Mouse (Mus musculus) fat pad, adult 2 months (tissue): ENCODE measurements around the gene Mtfr2.

Experiments
- DNase-seq: peaks from one replicate; pipeline ENCODE4 v3.0.0-alpha.2; 2011; ENCODE audit warnings: low read depth, low spot score; ENCODE audit errors: extremely low read depth

Gene Mtfr2

GRCm38 (mm10) chr10:20347285-20348214 is at the start of gene Mtfr2:
Gene Mtfr2, plus strand, starts transcription at chr10:20347770.
- DNase-seq = peak; percentile 47

- DNase-seq = no peak
These were observed 49.2 kb upstream of the Mtfr2 start for GRCm38 (mm10) chr10:20298152-20298920.

DNA sequence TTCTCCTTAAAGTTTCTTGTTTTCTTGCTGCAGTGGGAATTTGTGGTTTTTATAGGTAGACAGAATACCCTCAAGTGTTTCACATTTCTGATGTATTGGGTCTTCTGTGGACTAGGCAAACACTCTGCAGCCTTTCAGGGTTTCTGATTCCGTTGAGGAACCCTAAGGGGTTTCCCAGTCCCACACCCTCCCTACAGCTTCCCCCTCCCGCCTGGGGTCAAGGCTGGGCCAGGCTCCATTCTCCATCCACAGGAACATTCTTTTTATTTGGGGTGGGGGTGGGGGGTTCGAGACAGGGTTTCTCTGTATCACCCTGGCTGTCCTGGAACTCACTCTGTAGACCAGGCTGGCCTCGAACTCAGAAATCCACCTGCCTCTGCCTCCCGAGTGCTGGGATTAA is 48.5 kb upstream of the Mtfr2 start:
- no peak for DNase-seq

DNA sequence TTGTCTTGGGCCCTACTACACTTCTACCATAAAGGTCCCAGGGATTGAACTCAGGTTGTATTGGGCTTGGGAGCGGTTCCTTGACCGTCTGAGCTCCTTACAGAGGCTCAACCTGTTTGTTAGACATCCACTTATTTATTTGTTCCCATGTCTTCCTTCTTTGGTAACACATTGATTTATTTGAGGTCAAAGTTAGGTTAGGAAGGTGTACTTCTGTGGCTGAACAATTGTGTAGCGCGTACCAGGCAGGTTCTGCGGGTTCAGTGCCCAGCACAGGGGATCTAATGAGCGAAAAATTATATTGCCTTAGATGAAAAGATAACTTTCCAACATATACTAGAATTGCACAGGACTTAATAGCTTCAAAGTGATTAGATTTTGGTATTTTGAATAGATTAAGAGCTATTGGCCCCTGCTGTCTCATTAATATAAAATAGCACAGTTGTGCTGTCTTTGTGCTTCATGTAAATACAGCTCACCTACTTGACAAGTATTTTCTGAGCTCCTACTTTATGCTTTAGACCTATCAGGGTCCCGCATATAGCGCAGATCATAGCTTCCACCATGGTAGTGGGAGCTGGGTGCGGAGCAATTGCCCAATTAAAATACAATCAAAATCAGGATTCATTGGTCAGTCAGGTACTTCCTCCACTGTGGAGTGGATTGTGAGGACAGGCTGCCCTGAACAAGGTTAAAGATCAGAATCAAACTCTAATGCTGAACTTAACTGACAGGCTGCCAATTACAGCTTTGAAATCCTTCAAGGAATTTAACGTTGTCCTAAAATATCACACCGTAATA is 36.4 kb upstream of the Mtfr2 start:
- no peak for DNase-seq

DNA sequence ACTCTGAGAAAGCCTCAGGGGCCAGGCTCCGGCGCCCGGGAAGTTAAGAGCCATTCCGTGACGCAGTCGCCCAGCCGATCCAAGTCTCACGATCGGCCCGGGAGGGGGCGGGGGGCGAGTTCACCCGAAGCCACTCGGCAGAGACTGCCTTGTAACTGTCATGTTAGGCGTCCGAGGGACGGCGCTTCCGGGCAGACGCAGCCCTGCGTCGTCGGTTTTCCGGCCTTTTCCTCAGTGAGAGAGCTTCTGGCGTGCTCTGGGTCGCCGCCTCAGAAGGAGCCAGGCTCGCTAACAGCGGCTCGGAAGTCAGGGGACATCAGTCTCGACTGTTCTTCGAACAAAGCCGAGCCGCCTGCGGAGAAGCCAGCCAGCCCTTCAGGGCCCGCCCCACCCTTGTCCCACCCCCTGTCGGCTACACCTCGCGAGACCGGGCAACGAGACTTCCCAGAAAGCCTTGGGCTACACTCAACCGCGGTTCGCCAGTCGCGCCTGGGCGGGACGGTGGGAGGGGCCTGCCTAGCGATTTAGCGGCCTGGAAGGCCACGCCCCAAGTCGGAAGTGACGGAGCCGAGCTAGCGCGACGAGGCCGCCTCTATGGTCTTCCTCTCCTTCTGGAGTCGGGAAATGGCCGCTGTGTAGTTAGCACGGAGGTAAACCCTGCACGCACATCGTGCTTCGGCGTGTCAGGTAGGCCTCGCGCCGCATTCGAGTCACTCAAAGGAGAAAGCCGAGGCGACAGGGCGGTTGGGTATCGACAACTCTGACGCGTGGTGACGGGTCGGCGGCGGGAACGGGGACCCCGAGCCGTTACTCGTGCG is 35.4 kb upstream of the Mtfr2 start, which contains the start of gene Bclaf1:
Bclaf1 (plus strand) TSS at position 552 of the 818 bp plus-strand sequence.
- DNase-seq = peak; percentile 45

DNA sequence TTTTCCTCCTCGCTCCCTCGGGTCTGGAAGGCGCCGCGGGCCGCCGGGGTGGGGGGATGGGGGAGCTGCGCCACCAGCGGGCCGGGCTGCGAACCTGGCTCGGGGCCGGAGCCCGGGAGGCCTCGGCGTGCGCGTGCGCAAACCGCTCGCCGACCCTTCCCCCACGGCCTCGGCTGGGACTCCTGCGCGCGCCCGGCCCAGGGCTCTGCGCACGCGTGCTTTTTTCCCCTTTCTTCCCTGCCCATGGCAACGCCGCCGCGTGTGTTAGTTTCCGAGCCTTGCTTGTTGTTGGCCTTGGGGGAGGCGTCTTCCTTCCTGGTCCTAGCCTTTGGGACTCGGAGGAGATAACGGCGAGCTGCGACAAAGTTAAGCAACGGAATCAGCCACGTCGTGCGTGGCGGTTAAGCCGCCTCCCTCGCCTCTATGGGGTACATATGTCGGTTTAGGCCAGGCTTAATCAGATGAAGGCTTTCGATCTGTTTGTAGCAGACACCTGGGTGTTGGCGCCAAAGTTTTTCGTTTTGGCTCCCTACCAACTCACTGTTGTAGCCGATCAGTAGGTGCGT is 34.8 kb upstream of the Mtfr2 start:
- no peak for DNase-seq

DNA sequence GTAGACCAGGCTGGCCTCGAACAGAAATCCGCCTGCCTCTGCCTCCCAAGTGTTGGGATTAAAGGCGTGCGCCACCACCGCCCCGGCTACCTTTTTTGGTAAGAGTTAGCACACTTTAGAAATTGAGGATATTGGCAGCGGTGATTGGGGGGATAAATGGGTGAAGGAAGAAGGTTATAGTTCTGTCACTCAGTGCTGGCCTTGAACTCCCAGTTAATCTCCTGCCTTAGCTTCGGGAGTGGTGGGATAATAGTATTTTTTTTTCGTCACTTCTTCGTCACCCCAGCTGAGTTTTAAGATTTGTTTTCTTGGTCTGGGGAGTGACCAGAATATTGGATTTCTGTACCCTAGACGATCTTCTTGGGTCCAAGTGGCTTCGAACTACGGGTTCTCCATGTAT is 34.1 kb upstream of the Mtfr2 start:
- DNase-seq = no peak

GRCm38 (mm10) chr10:20313941-20314340 is 33.6 kb upstream of the Mtfr2 start:
- DNase-seq = no peak

- no peak for DNase-seq
These were observed 32.8 kb upstream of the Mtfr2 start for GRCm38 (mm10) chr10:20314797-20315196.

- DNase-seq = no peak
These were observed 30.1 kb upstream of the Mtfr2 start for GRCm38 (mm10) chr10:20317466-20317865.

DNA sequence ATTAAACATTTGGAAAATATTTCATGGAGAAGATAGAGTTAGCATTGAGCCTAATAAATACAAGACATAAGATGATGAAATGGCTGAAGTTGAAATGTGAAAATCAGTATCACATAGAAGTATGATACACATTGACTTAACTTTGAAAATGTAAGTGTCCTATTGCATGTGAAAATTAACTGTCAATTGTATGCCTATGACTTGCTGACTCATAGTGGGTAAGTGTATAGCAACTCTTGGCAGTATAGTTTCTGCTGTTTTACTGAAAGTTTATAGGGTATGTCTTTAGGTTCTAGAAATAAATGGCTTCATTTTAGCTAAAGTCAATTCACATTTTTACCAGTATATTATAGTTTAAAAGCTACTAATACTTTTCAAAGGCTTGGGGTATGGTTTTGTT is 21.3 kb upstream of the Mtfr2 start:
- DNase-seq = no peak

DNA sequence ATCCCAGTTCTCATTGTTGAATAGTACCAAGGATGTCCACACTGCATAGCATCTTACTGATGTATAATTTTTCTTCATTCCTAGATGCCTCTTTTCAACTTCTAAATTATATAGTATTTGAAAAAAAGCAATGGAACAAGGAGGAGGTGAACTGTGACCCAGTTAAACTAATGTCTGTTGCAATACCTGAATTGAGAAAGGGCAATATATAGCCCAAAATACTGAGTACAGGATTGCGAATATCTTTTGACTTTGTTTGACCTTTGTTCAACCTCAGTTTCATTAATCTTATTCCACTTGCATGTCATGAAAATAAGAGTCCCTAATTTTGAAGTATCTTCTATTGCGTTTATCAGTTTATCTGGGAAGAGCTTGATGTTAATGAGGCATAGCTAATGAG is 16.3 kb upstream of the Mtfr2 start:
- no peak for DNase-seq

DNA sequence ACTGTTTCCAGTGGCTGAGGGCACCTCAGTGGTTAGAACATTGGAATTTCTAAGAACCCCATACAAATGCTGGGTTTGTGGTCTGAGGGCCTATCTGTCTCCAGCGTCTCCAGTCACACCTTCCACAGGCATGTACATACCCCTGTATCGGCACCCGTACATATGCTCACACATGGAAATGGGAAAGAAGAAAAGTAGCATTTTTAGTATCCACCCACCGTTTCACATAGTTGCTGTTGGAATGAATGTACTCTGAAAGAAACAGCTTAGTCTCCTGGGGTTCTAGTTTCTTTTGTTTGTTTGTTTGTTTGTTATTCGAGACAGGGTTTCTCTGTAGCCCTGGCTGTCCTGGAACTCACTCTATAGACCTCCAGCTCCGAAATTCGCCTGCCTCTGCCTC is 9.7 kb upstream of the Mtfr2 start:
- DNase-seq = no peak

DNA sequence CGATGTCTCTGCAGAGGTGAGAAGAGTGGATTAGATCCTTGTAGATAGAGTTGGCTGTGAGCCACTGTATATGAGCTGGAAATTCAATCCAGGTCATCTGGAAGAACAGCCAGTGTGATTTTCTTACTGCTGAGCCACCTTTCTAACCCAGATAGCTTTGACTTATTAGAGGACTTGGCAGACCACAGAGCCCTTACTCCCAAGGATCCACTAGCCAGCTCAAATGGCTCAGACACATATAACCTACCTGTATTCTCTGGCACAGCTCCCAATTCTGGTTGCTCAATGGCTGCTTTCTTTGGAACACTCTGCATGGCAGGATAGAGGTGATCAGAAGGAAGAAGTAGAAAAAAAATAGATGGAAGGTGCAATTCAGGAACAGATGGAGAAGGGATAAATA is 1.8 kb upstream of the Mtfr2 start:
- peak; percentile 95 for DNase-seq

GRCm38 (mm10) chr10:20348894-20349293 is 1.3 kb downstream of the Mtfr2 start:
- DNase-seq = no peak

- no peak for DNase-seq
These were observed 14.2 kb downstream of the Mtfr2 start for GRCm38 (mm10) chr10:20361542-20362449.

DNA sequence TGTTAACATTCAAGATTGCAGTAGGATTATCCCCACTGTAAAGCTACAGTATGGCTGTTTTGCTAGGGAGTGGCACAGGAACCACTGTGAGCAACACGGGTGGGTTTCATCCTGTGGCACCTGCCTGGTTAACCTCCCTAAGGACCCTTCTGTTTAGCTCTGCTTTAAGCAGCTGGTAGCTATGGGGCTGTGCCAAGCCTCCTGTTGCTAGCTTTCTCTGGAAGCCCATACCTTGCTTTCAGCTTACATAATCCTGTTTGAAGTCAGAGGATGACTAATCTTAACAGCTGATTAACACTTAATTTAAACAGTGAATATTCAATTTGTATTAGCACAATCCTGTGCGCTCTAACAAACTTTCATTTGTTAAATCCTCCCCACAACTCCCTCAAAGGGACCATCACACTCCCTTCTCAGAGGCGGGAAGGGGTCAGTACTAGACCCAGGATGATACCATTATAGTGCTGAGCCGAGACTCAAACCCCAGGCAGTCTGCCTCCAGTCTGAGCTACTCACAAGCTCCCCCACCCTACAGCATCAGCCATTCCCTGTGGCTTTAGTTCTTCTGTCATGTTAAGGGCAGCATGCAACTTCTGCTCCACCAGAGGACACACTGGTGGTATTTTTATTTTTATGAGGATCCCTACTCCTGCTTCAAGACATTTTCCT is 15.0 kb downstream of the Mtfr2 start:
- no peak for DNase-seq

GRCm38 (mm10) chr10:20372046-20372445 is 24.5 kb downstream of the Mtfr2 start:
- DNase-seq = no peak
